Mouse (Mus musculus) C2C12 (cell line): ENCODE results near the gene Phf24. TPM values are rescaled to one million over a fixed set of nuclear protein-coding genes. Genes with fewer than 3 reads are reported as not detected.

Experiments used
- H3K27me3 ChIP-seq: one replicate; pipeline ENCODE4 v1.6.1; 2011; ENCODE audit not compliant: control insufficient read depth, insufficient read depth, insufficient read length
- H3K36me3 ChIP-seq: one replicate; pipeline ENCODE4 v1.6.1; 2011; ENCODE audit not compliant: control insufficient read depth, insufficient read depth
- H3K4me3 ChIP-seq: one replicate; pipeline ENCODE4 v1.5.1; 2011; ENCODE audit warnings: mild to moderate bottlenecking, control low read depth; ENCODE audit not compliant: poor library complexity, insufficient read depth, severe bottlenecking
- H3K79me2 ChIP-seq: one replicate; pipeline ENCODE4 v1.6.1; 2011; ENCODE audit not compliant: control insufficient read depth, insufficient read depth
- H3K79me3 ChIP-seq: one replicate; pipeline ENCODE4 v1.6.1; 2011; ENCODE audit warnings: low read depth, control low read depth
- H3ac ChIP-seq: one replicate; pipeline ENCODE3; 2011; ENCODE audit warnings: low read depth; ENCODE audit not compliant: control insufficient read depth, insufficient read length
- CEBPB ChIP-seq: IDR thresholded peaks from one replicate; pipeline ENCODE4 v1.6.1; 2011; ENCODE audit warnings: low read depth, mild to moderate bottlenecking, control low read depth, moderate library complexity
- CTCF ChIP-seq: IDR thresholded peaks from one replicate; pipeline ENCODE4 v1.5.1; 2011; ENCODE audit not compliant: control insufficient read depth, insufficient read depth, insufficient read length
- FOSL1 ChIP-seq: IDR thresholded peaks from one replicate; pipeline ENCODE4 v1.8.0; 2011; ENCODE audit warnings: mild to moderate bottlenecking, low read length; ENCODE audit not compliant: poor library complexity, insufficient read depth, severe bottlenecking
- MAX ChIP-seq: IDR thresholded peaks from one replicate; pipeline ENCODE4 v1.6.1; 2011; ENCODE audit warnings: mild to moderate bottlenecking, control low read depth
- MYOD1 ChIP-seq: IDR thresholded peaks from one replicate; pipeline ENCODE4 v1.6.1; 2011; ENCODE audit warnings: low read depth; ENCODE audit not compliant: control insufficient read depth, insufficient read length
- MYOG ChIP-seq: IDR thresholded peaks from one replicate; pipeline ENCODE4 v1.6.1; 2011; ENCODE audit not compliant: control insufficient read depth, insufficient read length; ENCODE audit errors: extremely low read depth
- USF1 ChIP-seq: IDR thresholded peaks from one replicate; pipeline ENCODE4 v1.6.1; 2011; ENCODE audit warnings: low read depth, mild to moderate bottlenecking, control low read depth, moderate library complexity
- polyA plus RNA-seq: library from polyadenylated mRNA; unstranded; fragments of >200 nt; fragmentation: generic; extraction: Trizol; gene quantifications from one replicate; pipeline ENCODE4 v1.2.1, GENCODE M21; 2012; ENCODE audit warnings: missing spikeins

Gene Phf24
- polyA plus RNA-seq, 1 experiment: not detected

DNA sequence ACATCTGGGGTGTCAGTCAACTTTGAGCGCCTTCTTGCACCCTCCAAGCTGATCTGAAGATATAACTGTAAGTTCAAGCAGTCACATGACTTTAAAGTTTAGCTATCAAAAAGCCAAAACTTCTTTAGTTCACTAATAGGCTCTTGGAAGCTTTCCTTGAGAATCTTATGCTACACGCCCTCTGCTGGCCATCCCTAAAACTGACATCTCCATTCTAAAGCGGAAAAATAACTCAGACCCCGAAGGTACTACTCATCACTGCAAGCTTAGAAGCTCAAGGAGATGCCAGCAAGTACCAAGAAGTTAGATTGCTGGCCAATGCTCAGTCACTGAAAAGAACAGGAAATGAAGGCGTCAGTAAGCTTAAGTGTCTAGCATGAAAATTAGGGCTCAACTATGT lies 29.5 kb downstream of the Phf24 start:
- Histone ChIP-seq H3ac (no peak overlapping the region), H3K27me3 (no peaks in the 10 kb centered on the region), H3K79me2 (no peaks in the 10 kb centered on the region), H3K4me3 (no peak overlapping the region), H3K36me3 (no peaks in the 10 kb centered on the region), H3K79me3 (no peaks in the 10 kb centered on the region)
- no peak for TF ChIP-seq MYOG
- TF ChIP-seq USF1: no peak
- TF ChIP-seq CEBPB: no peak
- no peak for TF ChIP-seq FOSL1
- no peak for TF ChIP-seq CTCF
- no peak for TF ChIP-seq MYOD1
- TF ChIP-seq MAX: no peak

DNA sequence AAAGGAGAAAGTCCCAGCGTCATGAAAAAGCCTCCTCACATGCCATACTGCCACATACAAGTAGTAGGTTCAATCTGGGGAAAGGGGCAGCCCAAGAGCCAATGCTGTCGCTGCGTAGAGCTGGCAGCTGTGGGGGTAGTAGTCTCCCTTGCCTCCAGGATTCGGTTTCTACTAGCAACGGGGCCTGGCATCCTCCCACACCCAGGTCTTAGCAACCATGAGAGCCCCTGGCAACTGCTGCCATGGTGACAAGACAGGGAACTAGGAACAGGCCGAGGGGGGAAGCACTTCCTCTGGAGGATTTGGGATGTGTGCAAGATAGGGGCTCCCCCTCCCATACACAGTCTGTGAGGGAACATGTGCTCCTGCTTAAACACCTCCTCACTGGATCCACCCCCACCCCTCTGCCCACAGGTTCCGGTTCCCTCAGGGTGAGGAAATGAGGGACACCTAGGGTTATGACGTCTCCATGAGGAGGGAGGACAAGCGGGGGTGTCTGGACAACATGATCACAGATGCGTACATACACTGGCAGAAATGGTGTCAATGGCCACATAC lies 30.4 kb downstream of the Phf24 start:
- TF ChIP-seq CTCF (no peak), MYOG (no peak), FOSL1 (no peak), MYOD1 (no peak), MAX (no peak), CEBPB (no peak), USF1 (no peak)
- Histone ChIP-seq H3K36me3 (no peaks in the 10 kb centered on the region), H3K4me3 (no peak overlapping the region), H3K79me2 (no peaks in the 10 kb centered on the region), H3K79me3 (no peaks in the 10 kb centered on the region), H3K27me3 (no peaks in the 10 kb centered on the region), H3ac (no peak overlapping the region)

DNA sequence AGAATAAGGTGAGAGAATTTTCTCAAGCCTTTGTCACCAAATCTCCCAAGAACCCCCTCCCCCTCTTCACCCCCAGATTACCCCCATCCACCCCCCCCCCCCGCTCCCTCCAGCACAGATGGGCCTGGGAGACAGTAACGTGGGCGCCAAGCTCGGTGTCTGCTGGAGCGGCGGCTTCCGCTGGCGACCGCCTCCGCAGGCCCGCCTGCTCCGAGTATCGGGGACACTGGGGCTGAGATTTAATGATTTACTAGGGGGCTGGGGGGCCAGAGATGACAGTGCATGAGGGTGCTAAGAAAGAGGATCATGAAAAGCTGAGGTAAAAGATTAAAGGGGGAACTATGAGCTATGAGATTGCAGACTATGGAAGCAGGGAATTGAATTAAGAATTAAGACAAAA lies 32.1 kb downstream of the Phf24 start:
- Histone ChIP-seq H3K36me3 (no peaks in the 10 kb centered on the region), H3K79me3 (no peaks in the 10 kb centered on the region), H3K79me2 (no peaks in the 10 kb centered on the region), H3ac (no peak overlapping the region), H3K27me3 (no peaks in the 10 kb centered on the region), H3K4me3 (no peak overlapping the region)
- TF ChIP-seq CEBPB (no peak), MYOG (no peak), MYOD1 (no peak), CTCF (no peak), FOSL1 (no peak), USF1 (no peak), MAX (no peak)

DNA sequence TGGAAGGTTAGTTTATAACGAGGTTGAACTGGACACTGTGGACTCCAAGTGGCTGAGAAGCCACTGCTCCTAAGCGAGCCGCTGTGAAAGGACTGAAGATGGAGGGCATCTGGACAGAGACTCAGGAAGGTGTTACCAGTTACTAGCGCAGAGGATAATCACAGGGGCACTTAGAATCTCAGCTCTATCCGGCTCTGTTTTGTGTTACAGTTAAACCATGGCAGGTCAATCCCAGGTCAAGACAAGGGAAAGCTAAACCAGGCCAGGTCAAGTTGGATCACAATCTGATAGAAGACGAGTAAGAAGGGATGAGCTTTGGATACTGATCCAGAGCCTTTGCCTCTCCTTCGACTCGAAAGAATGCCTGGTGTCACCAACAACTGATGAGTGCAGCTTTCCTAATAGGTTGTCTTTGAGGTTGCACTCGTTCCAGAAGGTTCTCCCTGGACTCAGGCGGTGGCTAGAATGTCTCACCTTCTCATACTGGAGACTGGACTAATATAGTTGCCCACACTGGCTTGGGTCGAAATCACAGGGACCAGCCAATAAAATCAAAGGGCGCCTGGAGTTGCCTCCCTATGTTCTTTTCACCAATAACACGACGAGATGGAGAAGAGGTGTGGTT lies 32.7 kb downstream of the Phf24 start:
- TF ChIP-seq MAX (no peak), CTCF (no peak), MYOD1 (no peak), MYOG (no peak), CEBPB (no peak), FOSL1 (no peak), USF1 (no peak)
- no peaks in the 10 kb centered on the region for H3K79me3 ChIP-seq
- no peak overlapping the region for H3K4me3 ChIP-seq
- H3K27me3 ChIP-seq: no peaks in the 10 kb centered on the region
- no peak overlapping the region for H3ac ChIP-seq
- no peaks in the 10 kb centered on the region for H3K79me2 ChIP-seq
- H3K36me3 ChIP-seq: no peaks in the 10 kb centered on the region

DNA sequence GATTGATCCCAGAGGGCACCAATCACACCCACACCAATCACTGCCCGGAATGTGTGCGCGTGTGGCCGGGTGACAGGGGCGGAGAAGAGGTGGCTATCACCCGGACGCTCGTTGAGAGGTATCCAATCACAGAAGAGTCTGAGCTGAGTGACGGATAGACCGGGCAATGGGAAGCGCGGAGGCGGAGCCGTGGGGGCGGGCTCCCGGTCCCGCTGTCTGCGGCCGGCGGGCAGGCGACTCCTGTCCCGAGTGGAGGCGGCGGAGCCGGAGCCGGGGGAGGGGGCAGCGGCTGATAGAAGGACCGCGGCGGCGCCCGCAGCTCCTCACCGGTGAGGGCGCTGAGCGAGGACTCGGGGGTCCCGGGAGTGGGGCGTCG lies 33.2 kb downstream of the Phf24 start, which contains the start of gene Dnajb5:
Dnajb5 (plus strand) TSS at position 139 of the 376 bp plus-strand sequence.
- no peaks in the 10 kb centered on the region for H3K36me3 ChIP-seq
- no peaks in the 10 kb centered on the region for H3K79me3 ChIP-seq
- peak within 1 kb of the TSS; percentile 82 for H3ac ChIP-seq
- TF ChIP-seq MAX (peak; percentile 61), MYOG (no peak), MYOD1 (no peak), CEBPB (no peak)
- H3K4me3 ChIP-seq: peak within 1 kb of the TSS; percentile 55
- H3K27me3 ChIP-seq: no peaks in the 10 kb centered on the region
- no peaks in the 10 kb centered on the region for H3K79me2 ChIP-seq

DNA sequence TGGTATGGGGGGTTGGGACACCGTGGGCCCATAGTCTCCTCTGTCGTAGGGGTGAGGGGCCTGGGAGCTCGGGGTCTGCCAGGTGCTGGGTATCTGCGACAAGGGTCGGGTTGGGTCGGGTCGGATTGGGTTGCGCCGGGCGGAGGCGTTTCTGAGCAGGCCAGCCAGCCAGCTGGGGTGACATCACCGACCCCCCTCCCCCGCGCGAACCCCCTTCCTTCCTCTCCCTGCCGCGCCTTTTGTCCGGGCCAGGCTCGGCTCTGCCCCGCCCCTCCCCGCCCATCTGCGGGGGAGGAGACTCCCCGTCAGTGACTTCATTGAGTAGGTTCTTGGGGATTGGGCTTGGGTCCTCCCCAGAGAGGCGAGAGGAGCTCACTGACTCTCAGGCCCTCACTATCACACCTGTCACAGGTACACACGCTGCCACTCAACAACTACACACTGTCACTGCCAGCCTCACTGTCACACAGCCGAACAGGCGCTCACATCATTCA lies 33.7 kb downstream of the Phf24 start:
- Histone ChIP-seq H3K79me3 (no peaks in the 10 kb centered on the region), H3K36me3 (no peaks in the 10 kb centered on the region), H3K79me2 (no peaks in the 10 kb centered on the region), H3K4me3 (peak overlapping the region; percentile 55), H3K27me3 (no peaks in the 10 kb centered on the region), H3ac (peak overlapping the region; percentile 82)
- TF ChIP-seq FOSL1 (no peak), MYOD1 (peak; percentile 6)
